Mouse (Mus musculus) kidney, embryonic 15.5 days (tissue): ENCODE measurements around the gene Arl6. TPM values are rescaled to one million over a fixed set of nuclear protein-coding genes. Genes with fewer than 3 reads are reported as not detected.
A peak's percentile ranks its signal among the peaks of the same experiment; 100 is the strongest.

Source experiments
- ATAC-seq: fragments of 200-750 bp; cut with Nextera tagmentation; replicated peaks from 2 replicates; pipeline ENCODE4 v1.8.0; 2017; ENCODE audit warnings: moderate TSS enrichment; ENCODE audit not compliant: low FRiP score
- H3K27ac ChIP-seq: fragments of 300-500 bp; sonication (generic); 2 replicates; pipeline ENCODE4 v1.5.1; 2015; ENCODE audit warnings: mild to moderate bottlenecking, inconsistent platforms
- H3K27me3 ChIP-seq: fragments of 300-500 bp; sonication (generic); 2 replicates; pipeline ENCODE4 v1.6.1; 2015; ENCODE audit warnings: inconsistent platforms
- H3K36me3 ChIP-seq: fragments of 300-500 bp; sonication (generic); 2 replicates; pipeline ENCODE4 v1.6.1; 2015; ENCODE audit warnings: inconsistent platforms
- H3K4me1 ChIP-seq: fragments of 300-500 bp; sonication (generic); 2 replicates; pipeline ENCODE4 v1.6.1; 2015; ENCODE audit warnings: inconsistent platforms
- H3K4me2 ChIP-seq: fragments of 300-500 bp; sonication (generic); 2 replicates; pipeline ENCODE4 v1.6.1; 2015; ENCODE audit warnings: moderate library complexity, mild to moderate bottlenecking, inconsistent platforms
- H3K4me3 ChIP-seq: fragments of 300-500 bp; sonication (generic); replicated peaks from 2 replicates; pipeline ENCODE4 v1.5.1; 2015; ENCODE audit warnings: mild to moderate bottlenecking, inconsistent platforms
- H3K9ac ChIP-seq: fragments of 300-500 bp; sonication (generic); 2 replicates; pipeline ENCODE4 v1.6.1; 2015; ENCODE audit warnings: mild to moderate bottlenecking, inconsistent platforms
- H3K9me3 ChIP-seq: fragments of 300-500 bp; sonication (generic); replicated peaks from 2 replicates; pipeline ENCODE4 v1.6.1; 2016; ENCODE audit warnings: inconsistent platforms
- WGBS: fragments of 180-500 bp; shearing (Covaris S2); methylation state at CpG from one replicate; pipeline ENCODE4 v1.1.7; 2015; ENCODE audit warnings: mixed read lengths; 5-methylcytosine and 5-hydroxymethylcytosine counted together
- polyA plus RNA-seq: library from polyadenylated mRNA; unstranded; fragments of >200 nt; fragmentation: Nextera tagmentation; extraction: Ambion mirVana; gene quantifications from 2 replicates; pipeline ENCODE4 v1.2.1, GENCODE M21; 2015

Arl6 gene
- polyA plus RNA-seq, 1 experiment from 2014 or later = 37.9 TPM

DNA sequence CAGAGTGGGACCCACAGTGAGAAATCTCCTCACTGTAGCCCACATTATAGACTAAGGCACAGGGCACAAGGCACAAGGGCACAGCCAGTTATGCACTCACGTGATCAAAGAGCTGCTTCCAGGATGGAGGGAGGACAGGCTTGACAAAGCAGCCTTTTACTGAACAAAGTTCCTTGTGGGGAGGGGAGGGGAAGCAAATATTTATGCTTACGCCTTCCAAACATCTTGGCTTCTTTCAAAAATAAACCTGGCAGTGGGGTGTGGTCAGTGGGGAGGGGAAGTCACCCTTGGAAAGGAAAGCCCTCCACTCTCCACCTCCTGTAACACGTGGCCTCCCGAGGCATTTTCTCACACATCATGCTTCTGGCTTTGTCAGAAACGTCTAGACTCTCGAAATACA lies 52.9 kb downstream of the Arl6 start:
- H3K4me1 ChIP-seq = peaks cover 14% of the 10 kb centered on the region
- H3K4me3 ChIP-seq = no peak overlapping the region
- no peaks in the 10 kb centered on the region for H3K9me3 ChIP-seq
- no peaks in the 10 kb centered on the region for H3K27me3 ChIP-seq
- 31% methylated on average over 6 of the region's 6 CpGs for WGBS
- peak; percentile 90 for ATAC-seq
- no peak overlapping the region for H3K9ac ChIP-seq
- H3K27ac ChIP-seq = 0 out of 2 replicates have a peak overlapping the region, but pooled peaks have one; percentile 13
- no peak overlapping the region for H3K4me2 ChIP-seq
- no peaks in the 10 kb centered on the region for H3K36me3 ChIP-seq

DNA sequence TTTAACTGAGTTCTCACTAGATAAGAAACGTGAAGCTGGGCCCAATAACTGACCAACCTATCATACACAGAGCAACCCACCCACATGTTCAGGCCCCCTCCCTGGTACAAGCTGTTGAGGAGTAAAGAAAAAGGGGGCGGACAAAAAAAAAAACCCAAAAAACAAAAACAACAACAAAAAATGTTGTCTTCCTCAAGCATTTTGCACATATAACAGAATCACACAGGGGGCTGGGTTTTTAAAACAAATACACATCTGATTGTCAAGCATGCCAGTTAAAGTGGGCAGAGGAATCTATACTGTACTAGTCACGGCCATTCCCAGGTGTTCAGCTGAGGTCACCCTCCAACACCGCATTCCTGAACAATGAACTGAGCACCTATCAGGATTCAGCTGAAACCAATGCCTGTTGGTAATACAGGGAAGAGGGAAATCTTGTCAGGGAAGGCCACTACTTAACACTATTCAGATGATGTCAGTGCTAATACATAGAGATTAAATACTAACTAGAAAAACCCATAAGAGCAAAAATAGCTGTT lies 53.4 kb downstream of the Arl6 start:
- Histone ChIP-seq H3K4me1 (peaks cover 14% of the 10 kb centered on the region), H3K9me3 (no peaks in the 10 kb centered on the region), H3K36me3 (no peaks in the 10 kb centered on the region), H3K9ac (no peak overlapping the region), H3K27me3 (no peaks in the 10 kb centered on the region), H3K4me2 (no peak overlapping the region), H3K4me3 (no peak overlapping the region), H3K27ac (no peak overlapping the region)
- no peak; the same call in none of the 2 replicates for ATAC-seq
- WGBS = 81% methylated on average over 4 of the region's 4 CpGs

DNA sequence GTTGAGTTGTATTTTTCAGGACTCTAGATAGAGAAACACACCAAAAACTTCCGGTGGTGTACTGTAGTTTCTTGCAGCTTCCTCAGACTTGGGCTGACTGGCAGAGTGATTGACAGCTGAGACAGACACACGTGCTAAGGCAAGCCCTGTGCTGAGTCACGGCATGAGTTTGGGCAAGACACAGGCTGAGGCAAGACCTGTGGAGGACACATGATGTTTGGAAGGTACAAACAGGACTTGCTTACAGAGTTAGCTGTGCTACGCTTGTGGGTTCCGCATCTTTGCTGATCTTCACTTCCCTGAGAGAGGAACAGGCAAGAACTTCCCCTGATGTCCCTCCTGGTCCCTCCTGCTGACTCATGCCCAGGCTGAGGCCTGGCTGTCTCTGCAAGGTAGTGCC lies 55.7 kb downstream of the Arl6 start:
- no peak for ATAC-seq
- no peaks in the 10 kb centered on the region for H3K9me3 ChIP-seq
- no peak overlapping the region for H3K4me3 ChIP-seq
- H3K36me3 ChIP-seq = no peaks in the 10 kb centered on the region
- H3K27me3 ChIP-seq = no peaks in the 10 kb centered on the region
- WGBS = 89% methylated on average over 5 of the region's 5 CpGs
- peaks cover 16% of the 10 kb centered on the region for H3K4me1 ChIP-seq
- H3K9ac ChIP-seq = no peak overlapping the region
- no peak overlapping the region for H3K4me2 ChIP-seq
- no peak overlapping the region for H3K27ac ChIP-seq

DNA sequence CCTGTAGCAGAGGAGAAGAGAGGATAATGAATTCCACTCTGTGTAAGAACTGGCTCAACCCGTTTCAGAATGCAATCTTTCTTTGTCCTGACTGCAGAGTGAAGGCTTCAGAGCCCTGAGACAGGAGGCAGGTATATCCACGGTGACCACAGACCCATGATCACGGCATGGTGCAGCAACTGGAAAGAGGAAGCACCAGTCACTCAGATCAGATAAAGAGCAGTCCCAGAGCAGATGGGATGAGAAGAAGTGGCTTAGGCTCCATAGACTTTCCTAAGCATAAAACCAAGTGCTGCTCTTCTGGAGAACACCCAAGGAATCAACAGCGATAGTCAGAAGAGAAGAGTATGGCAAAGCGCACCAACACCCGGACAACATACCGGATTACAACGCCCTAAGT lies 60.0 kb downstream of the Arl6 start:
- Histone ChIP-seq H3K4me3 (no peak overlapping the region), H3K9ac (no peak overlapping the region)
- 84% methylated on average over 8 of the region's 8 CpGs for WGBS

DNA sequence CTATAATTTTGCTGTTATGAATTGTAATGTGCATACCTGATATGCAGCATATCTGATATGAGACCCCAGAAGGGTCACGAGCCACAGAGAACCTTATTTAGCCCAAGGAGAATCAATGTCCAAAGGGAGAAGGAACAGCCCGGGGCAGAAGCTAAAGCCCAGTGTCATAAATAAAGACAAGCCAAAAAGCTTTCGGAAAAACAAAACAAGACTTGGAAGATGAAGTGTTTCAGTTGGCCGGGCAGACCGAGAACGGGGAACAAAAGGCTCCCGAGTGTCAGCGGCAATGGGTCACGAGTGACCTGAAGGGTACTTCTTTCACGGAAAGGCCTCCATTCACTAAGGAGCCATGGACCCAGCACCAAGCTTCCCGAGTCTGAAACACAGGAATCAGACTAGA lies 65.2 kb downstream of the Arl6 start:
- Histone ChIP-seq H3K27me3 (no peaks in the 10 kb centered on the region), H3K27ac (no peak overlapping the region), H3K4me1 (peaks cover 13% of the 10 kb centered on the region; the same call in 1 of the 2 replicates), H3K36me3 (no peaks in the 10 kb centered on the region), H3K9ac (no peak overlapping the region), H3K9me3 (no peaks in the 10 kb centered on the region), H3K4me2 (no peak overlapping the region), H3K4me3 (no peak overlapping the region)
- ATAC-seq = no peak
- 41% methylated on average over 11 of the region's 11 CpGs for WGBS

More for the DNA sequence above, 60.0 kb downstream of the Arl6 start:
- Histone ChIP-seq H3K27ac (no peak overlapping the region), H3K4me1 (peaks cover 3% of the 10 kb centered on the region; the same call in 1 of the 2 replicates), H3K36me3 (no peaks in the 10 kb centered on the region), H3K4me2 (no peak overlapping the region), H3K27me3 (no peaks in the 10 kb centered on the region), H3K9me3 (no peaks in the 10 kb centered on the region)
- no peak for ATAC-seq

DNA sequence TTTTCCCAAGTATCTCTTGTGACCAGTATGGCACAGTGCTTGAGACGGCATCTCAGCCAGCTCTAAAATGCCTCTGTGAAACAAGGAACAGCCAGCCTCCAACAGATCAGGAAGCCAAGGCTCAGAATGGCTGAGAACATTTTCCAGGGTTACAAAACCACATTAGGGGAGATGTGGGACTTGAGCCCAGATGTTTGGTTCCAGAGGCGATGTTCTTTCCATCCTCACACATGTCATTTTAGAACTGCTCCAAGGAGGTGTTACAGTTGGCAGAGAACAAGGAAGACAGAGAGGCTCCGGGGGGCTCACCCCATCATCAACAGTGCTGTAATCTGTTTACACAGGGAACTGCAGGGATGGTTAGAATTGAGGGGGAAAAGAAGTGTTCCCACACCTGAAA lies 66.5 kb downstream of the Arl6 start:
- no peak for ATAC-seq
- H3K4me1 ChIP-seq = peaks cover 18% of the 10 kb centered on the region; the same call in 1 of the 2 replicates
- no peak overlapping the region for H3K9ac ChIP-seq
- no peaks in the 10 kb centered on the region for H3K36me3 ChIP-seq
- H3K4me2 ChIP-seq = no peak overlapping the region
- H3K27me3 ChIP-seq = no peaks in the 10 kb centered on the region
- no peak overlapping the region for H3K4me3 ChIP-seq
- H3K9me3 ChIP-seq = no peaks in the 10 kb centered on the region
- WGBS = 89% methylated on average over 3 of the region's 3 CpGs
- no peak overlapping the region for H3K27ac ChIP-seq

DNA sequence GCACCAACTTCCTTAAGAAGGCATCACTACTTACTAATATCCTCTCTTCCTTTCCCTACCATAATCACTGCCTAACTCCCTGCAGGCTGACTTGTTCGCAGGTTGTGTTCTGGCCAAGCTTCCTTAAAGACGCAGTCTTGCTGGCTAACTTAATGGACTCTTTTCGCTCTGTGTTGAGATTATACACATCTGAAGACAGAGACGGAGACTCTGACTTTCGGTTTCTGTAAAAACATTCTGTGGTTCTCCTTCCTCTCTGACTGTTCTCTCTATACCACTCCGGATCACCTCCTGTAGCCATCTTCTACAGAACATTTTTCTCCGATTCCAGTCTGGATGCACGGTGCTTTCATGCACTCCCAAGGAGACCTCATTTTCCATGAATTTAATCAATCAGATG lies 68.4 kb downstream of the Arl6 start:
- H3K27ac ChIP-seq = no peak overlapping the region
- ATAC-seq = no peak
- no peak overlapping the region for H3K9ac ChIP-seq
- H3K4me2 ChIP-seq = no peak overlapping the region
- 96% methylated on average over 8 of the region's 8 CpGs for WGBS
- H3K36me3 ChIP-seq = no peaks in the 10 kb centered on the region
- no peaks in the 10 kb centered on the region for H3K9me3 ChIP-seq
- peaks cover 23% of the 10 kb centered on the region; the same call in 1 of the 2 replicates for H3K4me1 ChIP-seq
- no peaks in the 10 kb centered on the region for H3K27me3 ChIP-seq
- H3K4me3 ChIP-seq = no peak overlapping the region

DNA sequence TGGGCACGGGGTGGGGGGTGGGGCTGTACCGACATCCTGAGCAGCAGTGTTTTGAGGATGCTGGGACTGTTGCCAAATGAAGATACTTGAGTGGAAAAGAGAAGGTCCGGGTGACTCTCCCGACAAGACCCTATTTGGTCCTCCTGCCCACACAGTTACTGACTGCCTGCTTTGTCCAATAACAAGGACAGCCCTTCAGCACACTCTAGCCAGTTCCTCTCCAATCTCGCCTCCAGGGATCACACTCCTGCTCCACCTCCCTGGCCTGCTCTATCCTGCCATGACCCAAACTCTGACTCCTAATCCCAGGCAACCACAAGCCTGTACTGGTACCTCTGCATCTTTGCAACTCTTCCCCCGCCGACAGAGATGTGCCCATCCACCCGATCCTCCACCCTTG lies 69.4 kb downstream of the Arl6 start:
- no peak overlapping the region for H3K4me3 ChIP-seq
- no peak overlapping the region for H3K9ac ChIP-seq
- H3K9me3 ChIP-seq = no peaks in the 10 kb centered on the region
- no peak for ATAC-seq
- WGBS = 67% methylated on average over 8 of the region's 8 CpGs
- H3K27me3 ChIP-seq = no peaks in the 10 kb centered on the region
- no peak overlapping the region for H3K27ac ChIP-seq
- no peak overlapping the region for H3K4me2 ChIP-seq
- H3K4me1 ChIP-seq = peaks cover 29% of the 10 kb centered on the region; the same call in 1 of the 2 replicates
- H3K36me3 ChIP-seq = peaks cover 4% of the 10 kb centered on the region; the same call in 1 of the 2 replicates

DNA sequence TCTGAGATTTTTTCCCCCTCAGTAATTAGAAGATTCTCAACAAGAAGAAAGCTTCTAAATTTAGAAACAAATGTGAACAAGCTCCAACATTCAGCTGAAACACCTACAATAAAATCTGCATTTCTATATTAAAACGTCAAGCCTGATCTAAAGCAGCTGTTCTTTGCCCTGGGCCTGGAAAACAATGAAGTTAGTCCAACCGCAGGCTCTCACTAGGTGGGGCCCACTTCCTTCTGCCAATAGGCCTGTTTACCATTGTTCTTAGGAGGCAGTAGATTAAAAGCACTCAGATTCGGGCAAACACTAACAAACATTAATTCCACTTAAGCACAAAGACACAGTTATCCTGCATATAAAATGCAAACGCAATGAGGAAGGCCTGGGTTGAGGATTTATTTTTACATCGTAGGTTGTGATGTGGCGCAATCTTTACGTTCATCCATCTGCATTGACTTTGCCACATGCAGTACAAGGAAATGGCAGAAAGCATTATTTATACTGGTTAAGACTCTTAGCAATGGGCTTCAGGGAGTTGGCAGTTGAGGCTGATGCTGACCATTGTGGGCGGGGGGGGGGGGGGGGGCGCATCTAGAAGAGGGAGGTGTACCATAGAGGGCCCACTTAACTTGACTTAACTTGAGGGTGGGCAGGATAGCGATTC lies 71.3 kb downstream of the Arl6 start:
- Histone ChIP-seq H3K27ac (peak overlapping the region; percentile 80; the same call in 1 of the 2 replicates), H3K4me1 (peaks cover 22% of the 10 kb centered on the region; the same call in 1 of the 2 replicates), H3K4me3 (no peak overlapping the region), H3K27me3 (no peaks in the 10 kb centered on the region), H3K9ac (no peak overlapping the region), H3K9me3 (no peaks in the 10 kb centered on the region), H3K36me3 (peaks cover 4% of the 10 kb centered on the region; the same call in 1 of the 2 replicates), H3K4me2 (no peak overlapping the region)
- ATAC-seq = peak; percentile 73
- 59% methylated on average over 10 of the region's 10 CpGs for WGBS

DNA sequence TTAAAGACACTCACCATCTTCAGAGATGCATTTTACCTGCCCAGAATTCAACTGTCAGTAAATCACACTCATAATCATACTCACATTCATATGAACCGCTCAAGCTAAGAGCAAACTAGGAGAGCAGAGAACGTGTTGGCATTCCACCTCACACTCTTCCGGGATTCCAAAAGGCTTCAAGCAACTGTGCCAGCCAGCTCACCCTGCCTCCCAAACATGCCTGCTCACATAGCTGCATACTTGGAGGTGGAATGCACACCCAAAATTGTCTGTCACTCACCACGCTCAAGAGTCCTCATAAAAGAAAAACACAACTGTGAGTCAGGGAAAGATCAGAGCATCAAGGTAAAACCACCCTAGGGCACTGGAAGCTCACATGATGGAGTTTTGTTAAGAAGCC lies 72.8 kb downstream of the Arl6 start:
- peaks cover 4% of the 10 kb centered on the region; the same call in 1 of the 2 replicates for H3K36me3 ChIP-seq
- H3K9ac ChIP-seq = no peak overlapping the region
- H3K4me3 ChIP-seq = no peak overlapping the region
- H3K4me2 ChIP-seq = no peak overlapping the region
- no peak for ATAC-seq
- no peak overlapping the region for H3K27ac ChIP-seq
- 81% methylated on average over 4 of the region's 4 CpGs for WGBS
- H3K9me3 ChIP-seq = no peaks in the 10 kb centered on the region
- peaks cover 22% of the 10 kb centered on the region; the same call in 1 of the 2 replicates for H3K4me1 ChIP-seq
- no peaks in the 10 kb centered on the region for H3K27me3 ChIP-seq

DNA sequence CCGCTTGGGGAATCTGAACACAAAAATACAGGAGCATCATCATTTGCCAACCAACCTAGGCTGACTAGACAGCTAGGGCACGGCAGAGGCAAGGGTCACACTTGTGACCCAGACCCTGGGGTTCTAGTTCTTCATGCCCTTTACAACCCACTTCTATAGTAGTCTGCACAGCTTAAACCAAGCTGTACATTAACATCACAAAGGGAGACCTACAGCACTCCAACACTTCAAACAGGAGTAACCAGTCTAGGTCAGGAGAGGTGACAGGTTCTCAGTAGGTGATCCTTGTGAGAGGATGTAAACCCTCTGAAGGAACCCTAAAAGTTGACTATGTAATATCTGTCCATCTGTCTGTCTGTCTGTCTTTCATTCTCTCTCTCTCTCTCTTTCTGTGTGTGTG lies 73.6 kb downstream of the Arl6 start:
- H3K4me2 ChIP-seq = no peak overlapping the region
- 75% methylated on average over 2 of the region's 2 CpGs for WGBS
- no peak overlapping the region for H3K27ac ChIP-seq
- no peak overlapping the region for H3K9ac ChIP-seq
- H3K36me3 ChIP-seq = peaks cover 4% of the 10 kb centered on the region; the same call in 1 of the 2 replicates
- H3K27me3 ChIP-seq = no peaks in the 10 kb centered on the region
- H3K4me1 ChIP-seq = peaks cover 22% of the 10 kb centered on the region; the same call in 1 of the 2 replicates
- ATAC-seq = no peak
- H3K4me3 ChIP-seq = no peak overlapping the region
- no peaks in the 10 kb centered on the region for H3K9me3 ChIP-seq

DNA sequence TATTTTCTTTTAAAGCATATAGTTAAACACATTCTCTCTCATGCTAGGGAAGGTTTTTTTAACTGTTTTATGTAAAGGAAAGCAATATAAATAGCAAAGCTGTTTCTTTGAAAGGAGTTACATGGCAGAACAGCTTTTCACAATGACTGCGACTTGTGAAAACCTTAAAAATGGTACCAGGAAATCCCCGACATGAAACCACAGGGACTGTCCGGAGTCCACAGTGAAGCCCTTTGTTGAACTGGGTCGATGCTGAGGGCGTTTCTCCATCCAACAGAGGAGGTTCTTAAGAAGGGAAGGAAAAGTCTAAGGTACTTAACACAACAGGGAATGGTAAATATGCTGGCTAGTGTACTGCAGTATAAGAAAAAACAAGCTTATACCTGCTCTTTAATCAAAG lies 75.2 kb downstream of the Arl6 start:
- WGBS = 86% methylated on average over 5 of the region's 5 CpGs
- H3K4me1 ChIP-seq = peaks cover 24% of the 10 kb centered on the region
- H3K27ac ChIP-seq = no peak overlapping the region
- peaks cover 4% of the 10 kb centered on the region; the same call in 1 of the 2 replicates for H3K36me3 ChIP-seq
- ATAC-seq = no peak
- no peak overlapping the region for H3K4me2 ChIP-seq
- H3K9me3 ChIP-seq = no peaks in the 10 kb centered on the region
- H3K27me3 ChIP-seq = no peaks in the 10 kb centered on the region
- no peak overlapping the region for H3K9ac ChIP-seq
- no peak overlapping the region for H3K4me3 ChIP-seq
